In genomic region chr16:39445740-39446139, GRCm38 (mm10) we compare ENCODE assay signal across 23 mouse cellular contexts.
"Had no signal": no experiment of that assay in that cellular context is flagged by ENCODE, and none has a peak within 500 bp of the region (broad histone marks: within the 10 kb centered on the region; RNA-seq: fewer than 3 reads in every experiment).

No protein-coding gene starts in this region.

- H3K4me3 ChIP-seq: heart, adult 2 months; heart, embryonic 13.5 days; heart, embryonic 15.5 days; hindbrain, embryonic 13.5 days; hindbrain, embryonic 15.5 days; intestine, embryonic 15.5 days; limb, embryonic 10.5 days; limb, embryonic 12.5 days; liver, embryonic 13.5 days had no signal

- DNase-seq: forebrain, postnatal 0 days; gastrocnemius, postnatal 14 days; gastrocnemius, postnatal 36 days; heart, adult 11 months; heart, adult 2 months; heart, postnatal 14 days; heart, postnatal 36 days; kidney, adult 18-20 months; kidney, adult 8-10 months; kidney, postnatal 10 days; kidney, postnatal 25 days; kidney, postnatal 4 days; liver; liver, embryonic 13.5 days had no signal

- H3K27ac ChIP-seq: heart, adult 2 months; heart, embryonic 13.5 days; heart, embryonic 15.5 days; hindbrain, embryonic 13.5 days; hindbrain, embryonic 15.5 days; hindbrain, postnatal 0 days; intestine, embryonic 15.5 days; limb, embryonic 10.5 days; limb, embryonic 12.5 days; liver, embryonic 13.5 days had no signal

- ATAC-seq: forebrain, postnatal 0 days; hindbrain, postnatal 0 days; intestine, embryonic 15.5 days; intestine, postnatal 0 days had no signal
